Mouse (Mus musculus) 3T3-L1 (cell line): ENCODE data around the gene Acd.

ENCODE experiments used
- DNase-seq: peaks from one replicate; pipeline ENCODE4 v3.0.0-alpha.2; 2015; ENCODE audit warnings: low read depth, low spot score

The Acd gene

DNA sequence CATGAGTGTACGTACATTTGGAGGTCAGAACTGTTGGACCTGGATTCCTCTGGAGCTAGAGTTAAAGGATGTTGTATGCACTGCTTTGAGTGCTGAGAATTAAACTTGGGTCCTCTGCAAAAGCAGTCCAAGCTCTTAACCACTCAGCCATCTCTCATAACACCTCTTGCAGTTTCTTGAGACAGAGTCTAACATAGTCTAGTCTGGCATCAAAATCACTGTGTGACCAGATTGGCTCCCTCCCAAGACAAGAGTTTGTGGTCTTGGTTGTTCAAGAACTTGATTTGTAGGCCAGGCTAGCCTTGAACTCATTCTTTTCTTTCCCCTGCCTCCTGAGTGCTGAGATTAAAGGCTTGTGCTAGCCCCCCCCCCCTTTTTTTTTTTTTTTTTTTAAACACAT lies 52.0 kb downstream of the Acd start:
- DNase-seq, result no peak
